Mouse (Mus musculus): Measurements from ENCODE around the gene Slc17a1. TPM values are rescaled to one million over a fixed set of nuclear protein-coding genes. Genes with fewer than 3 reads are reported as not detected.

The Slc17a1 gene
- total RNA-seq, 1 experiment: not detected

GRCm38 (mm10) chr13:23845851-23846250, 21.7 kb upstream of the Slc17a1 start:
- Histone ChIP-seq H3K27ac (ENCODE audit: insufficient read depth, low read depth, low read length, poor library complexity, severe bottlenecking) (no peak overlapping the region), H3K9ac (ENCODE audit: insufficient read depth, low read depth, low read length, poor library complexity, severe bottlenecking) (no peak overlapping the region), H3K4me1 (ENCODE audit: control insufficient read depth in 2 of 2, insufficient read depth in 2 of 2, low read length in 2 of 2, poor library complexity in 1 of 2) (no peaks in the 10 kb centered on the region), H3K4me3 (ENCODE audit: insufficient read depth in 1 of 2, low read depth in 1 of 2, low read length in 2 of 2, poor library complexity in 1 of 2, severe bottlenecking in 1 of 2) (no peak overlapping the region), H3K36me3 (ENCODE audit: control insufficient read depth, insufficient read depth, low read length, poor library complexity, severe bottlenecking) (no peaks in the 10 kb centered on the region), H3K9me3 (ENCODE audit: control insufficient read depth, insufficient read depth, low read depth, low read length) (no peaks in the 10 kb centered on the region)
- no peak for TF ChIP-seq CHD2 (IDR thresholded peaks at IDR 0.05; ENCODE audit: low read depth, low read length)
- no peak for TF ChIP-seq MAFK (IDR thresholded peaks at IDR 0.05; ENCODE audit: insufficient read depth, low read depth, low read length)
- TF ChIP-seq ZNF384 (IDR thresholded peaks at IDR 0.05; ENCODE audit: low read depth, low read length): no peak
- no peak for TF ChIP-seq ZC3H11A (IDR thresholded peaks at IDR 0.05; ENCODE audit: borderline replicate concordance, low read depth, low read length)
- TF ChIP-seq HCFC1 (IDR thresholded peaks at IDR 0.05; ENCODE audit: borderline replicate concordance, insufficient read depth, low read length): no peak
- DNase-seq (ENCODE audit: low read depth, low spot score): no peak
- in situ Hi-C loops (cut with MboI; ENCODE audit: low sequenced_read_pairs in 2 of 2, unreplicated experiment in 2 of 2): loop anchor here in 1 of 2 experiments (25.0 kb wide), 1 partner anchor 466 kb away; no protein-coding TSS in a partner anchor

GRCm38 (mm10) chr13:23849299-23849698, 18.3 kb upstream of the Slc17a1 start:
- H3K27ac ChIP-seq (ENCODE audit: insufficient read depth, low read depth, low read length, poor library complexity, severe bottlenecking): no peak overlapping the region
- no peak overlapping the region for H3K4me3 ChIP-seq (ENCODE audit: insufficient read depth in 1 of 2, low read depth in 1 of 2, low read length in 2 of 2, poor library complexity in 1 of 2, severe bottlenecking in 1 of 2)
- no peak for DNase-seq (ENCODE audit: low read depth, low spot score)
- H3K36me3 ChIP-seq (ENCODE audit: control insufficient read depth, insufficient read depth, low read length, poor library complexity, severe bottlenecking): no peaks in the 10 kb centered on the region
- H3K9me3 ChIP-seq (ENCODE audit: control insufficient read depth, insufficient read depth, low read depth, low read length): no peaks in the 10 kb centered on the region
- no peak for TF ChIP-seq HCFC1 (IDR thresholded peaks at IDR 0.05; ENCODE audit: borderline replicate concordance, insufficient read depth, low read length)
- no peak for TF ChIP-seq CHD2 (IDR thresholded peaks at IDR 0.05; ENCODE audit: low read depth, low read length)
- TF ChIP-seq ZNF384 (IDR thresholded peaks at IDR 0.05; ENCODE audit: low read depth, low read length): no peak
- no peak for TF ChIP-seq MAFK (IDR thresholded peaks at IDR 0.05; ENCODE audit: insufficient read depth, low read depth, low read length)
- no peak for TF ChIP-seq ZC3H11A (IDR thresholded peaks at IDR 0.05; ENCODE audit: borderline replicate concordance, low read depth, low read length)
- no peak overlapping the region for H3K9ac ChIP-seq (ENCODE audit: insufficient read depth, low read depth, low read length, poor library complexity, severe bottlenecking)
- no peaks in the 10 kb centered on the region for H3K4me1 ChIP-seq (ENCODE audit: control insufficient read depth in 2 of 2, insufficient read depth in 2 of 2, low read length in 2 of 2, poor library complexity in 1 of 2)
- in situ Hi-C loops (cut with MboI; ENCODE audit: low sequenced_read_pairs in 2 of 2, unreplicated experiment in 2 of 2): loop anchor here in 1 of 2 experiments (25.0 kb wide), 1 partner anchor 463 kb away; no protein-coding TSS in a partner anchor

- Histone ChIP-seq H3K9me3 (ENCODE audit: control insufficient read depth, insufficient read depth, low read depth, low read length) (no peaks in the 10 kb centered on the region), H3K4me3 (ENCODE audit: insufficient read depth in 1 of 2, low read depth in 1 of 2, low read length in 2 of 2, poor library complexity in 1 of 2, severe bottlenecking in 1 of 2) (no peak overlapping the region), H3K36me3 (ENCODE audit: control insufficient read depth, insufficient read depth, low read length, poor library complexity, severe bottlenecking) (no peaks in the 10 kb centered on the region), H3K9ac (ENCODE audit: insufficient read depth, low read depth, low read length, poor library complexity, severe bottlenecking) (no peak overlapping the region), H3K27ac (ENCODE audit: insufficient read depth, low read depth, low read length, poor library complexity, severe bottlenecking) (no peak overlapping the region), H3K4me1 (ENCODE audit: control insufficient read depth in 2 of 2, insufficient read depth in 2 of 2, low read length in 2 of 2, poor library complexity in 1 of 2) (no peaks in the 10 kb centered on the region)
- no peak for DNase-seq (ENCODE audit: low read depth, low spot score)
- in situ Hi-C loops (cut with MboI; ENCODE audit: low sequenced_read_pairs in 2 of 2, unreplicated experiment in 2 of 2): no loop called here
- TF ChIP-seq ZNF384 (IDR thresholded peaks at IDR 0.05; ENCODE audit: low read depth, low read length): no peak
- no peak for TF ChIP-seq ZC3H11A (IDR thresholded peaks at IDR 0.05; ENCODE audit: borderline replicate concordance, low read depth, low read length)
- no peak for TF ChIP-seq HCFC1 (IDR thresholded peaks at IDR 0.05; ENCODE audit: borderline replicate concordance, insufficient read depth, low read length)
- no peak for TF ChIP-seq MAFK (IDR thresholded peaks at IDR 0.05; ENCODE audit: insufficient read depth, low read depth, low read length)
- no peak for TF ChIP-seq CHD2 (IDR thresholded peaks at IDR 0.05; ENCODE audit: low read depth, low read length)
Measured at GRCm38 (mm10) chr13:23856401-23856800, 11.1 kb upstream of the Slc17a1 start.

- DNase-seq (ENCODE audit: low read depth, low spot score): no peak
- Histone ChIP-seq H3K27ac (ENCODE audit: insufficient read depth, low read depth, low read length, poor library complexity, severe bottlenecking) (no peak overlapping the region), H3K9me3 (ENCODE audit: control insufficient read depth, insufficient read depth, low read depth, low read length) (no peaks in the 10 kb centered on the region), H3K36me3 (ENCODE audit: control insufficient read depth, insufficient read depth, low read length, poor library complexity, severe bottlenecking) (no peaks in the 10 kb centered on the region), H3K9ac (ENCODE audit: insufficient read depth, low read depth, low read length, poor library complexity, severe bottlenecking) (no peak overlapping the region), H3K4me1 (ENCODE audit: control insufficient read depth in 2 of 2, insufficient read depth in 2 of 2, low read length in 2 of 2, poor library complexity in 1 of 2) (no peaks in the 10 kb centered on the region), H3K4me3 (ENCODE audit: insufficient read depth in 1 of 2, low read depth in 1 of 2, low read length in 2 of 2, poor library complexity in 1 of 2, severe bottlenecking in 1 of 2) (no peak overlapping the region)
- in situ Hi-C loops (cut with MboI; ENCODE audit: low sequenced_read_pairs in 2 of 2, unreplicated experiment in 2 of 2): no loop called here
- TF ChIP-seq CHD2 (IDR thresholded peaks at IDR 0.05; ENCODE audit: low read depth, low read length) (no peak), MAFK (IDR thresholded peaks at IDR 0.05; ENCODE audit: insufficient read depth, low read depth, low read length) (no peak), HCFC1 (IDR thresholded peaks at IDR 0.05; ENCODE audit: borderline replicate concordance, insufficient read depth, low read length) (no peak), ZC3H11A (IDR thresholded peaks at IDR 0.05; ENCODE audit: borderline replicate concordance, low read depth, low read length) (no peak), ZNF384 (IDR thresholded peaks at IDR 0.05; ENCODE audit: low read depth, low read length) (no peak)
Measured at GRCm38 (mm10) chr13:23861815-23862214, 5.7 kb upstream of the Slc17a1 start.

- in situ Hi-C loops (cut with MboI; ENCODE audit: low sequenced_read_pairs in 2 of 2, unreplicated experiment in 2 of 2): no loop called here
- Histone ChIP-seq H3K9ac (ENCODE audit: insufficient read depth, low read depth, low read length, poor library complexity, severe bottlenecking) (no peak overlapping the region), H3K9me3 (ENCODE audit: control insufficient read depth, insufficient read depth, low read depth, low read length) (no peaks in the 10 kb centered on the region), H3K4me3 (ENCODE audit: insufficient read depth in 1 of 2, low read depth in 1 of 2, low read length in 2 of 2, poor library complexity in 1 of 2, severe bottlenecking in 1 of 2) (no peak overlapping the region), H3K36me3 (ENCODE audit: control insufficient read depth, insufficient read depth, low read length, poor library complexity, severe bottlenecking) (no peaks in the 10 kb centered on the region), H3K4me1 (ENCODE audit: control insufficient read depth in 2 of 2, insufficient read depth in 2 of 2, low read length in 2 of 2, poor library complexity in 1 of 2) (no peaks in the 10 kb centered on the region), H3K27ac (ENCODE audit: insufficient read depth, low read depth, low read length, poor library complexity, severe bottlenecking) (no peak overlapping the region)
- DNase-seq (ENCODE audit: low read depth, low spot score): no peak
- TF ChIP-seq ZNF384 (IDR thresholded peaks at IDR 0.05; ENCODE audit: low read depth, low read length): no peak
- TF ChIP-seq ZC3H11A (IDR thresholded peaks at IDR 0.05; ENCODE audit: borderline replicate concordance, low read depth, low read length): no peak
- TF ChIP-seq HCFC1 (IDR thresholded peaks at IDR 0.05; ENCODE audit: borderline replicate concordance, insufficient read depth, low read length): no peak
- no peak for TF ChIP-seq MAFK (IDR thresholded peaks at IDR 0.05; ENCODE audit: insufficient read depth, low read depth, low read length)
- TF ChIP-seq CHD2 (IDR thresholded peaks at IDR 0.05; ENCODE audit: low read depth, low read length): no peak
Measured at GRCm38 (mm10) chr13:23864711-23865110, 2.8 kb upstream of the Slc17a1 start.

All from ES-E14 (cell line).